Mouse (Mus musculus) neural tube, embryonic 10.5 days (tissue): ENCODE data around the gene Nr2f6.
"Not testable (repeated sequence)": the region's sequence is repeated elsewhere in the genome, so short reads cannot be mapped to it uniquely, and the experiment has no call there.

Experiments used
- DNase-seq: peaks from one replicate; pipeline ENCODE4 v3.0.0-alpha.2; 2017; ENCODE audit warnings: low spot score; ENCODE audit errors: extremely low spot score

Gene Nr2f6

GRCm38 (mm10) chr8:71368366-71368765 is 13.4 kb downstream of the Nr2f6 start:
- DNase-seq, result no peak

- no peak for DNase-seq
Measured at GRCm38 (mm10) chr8:71367529-71368176, 14.1 kb downstream of the Nr2f6 start.

- DNase-seq, result peak; percentile 89
Measured at GRCm38 (mm10) chr8:71366771-71367528, 14.8 kb downstream of the Nr2f6 start, which contains the start of gene Use1. Gene Use1 (plus strand): TSS chr8:71366848.

- DNase-seq, result no peak
Measured at GRCm38 (mm10) chr8:71358026-71358425, 23.7 kb downstream of the Nr2f6 start.

- no peak for DNase-seq
Measured at GRCm38 (mm10) chr8:71351520-71351919, 30.2 kb downstream of the Nr2f6 start.

GRCm38 (mm10) chr8:71351117-71351516 is 30.6 kb downstream of the Nr2f6 start:
- DNase-seq, result no peak

- DNase-seq, result no peak
Measured at GRCm38 (mm10) chr8:71346581-71346980, 35.2 kb downstream of the Nr2f6 start.

GRCm38 (mm10) chr8:71340625-71341024 is 41.1 kb downstream of the Nr2f6 start:
- peak; percentile 29 for DNase-seq

GRCm38 (mm10) chr8:71337834-71338233 is 43.9 kb downstream of the Nr2f6 start:
- not testable (repeated sequence) for DNase-seq

GRCm38 (mm10) chr8:71324848-71325247 is 56.9 kb downstream of the Nr2f6 start:
- DNase-seq, result no peak
